Mouse (Mus musculus) CD8-positive naive resting alpha-beta T cell, adult 2 months (primary cell): ENCODE data around the gene Icosl.
A peak's percentile ranks its signal among the peaks of the same experiment; 100 is the strongest.
"Not testable (repeated sequence)": the region's sequence is repeated elsewhere in the genome, so short reads cannot be mapped to it uniquely, and the experiment has no call there.

Experiments
- DNase-seq, 2 experiments: peaks; one replicate each; pipeline ENCODE4 v3.0.0; 2022; ENCODE audit warnings: low read depth in 2 of 2, low spot score in 2 of 2

Gene Icosl

DNA sequence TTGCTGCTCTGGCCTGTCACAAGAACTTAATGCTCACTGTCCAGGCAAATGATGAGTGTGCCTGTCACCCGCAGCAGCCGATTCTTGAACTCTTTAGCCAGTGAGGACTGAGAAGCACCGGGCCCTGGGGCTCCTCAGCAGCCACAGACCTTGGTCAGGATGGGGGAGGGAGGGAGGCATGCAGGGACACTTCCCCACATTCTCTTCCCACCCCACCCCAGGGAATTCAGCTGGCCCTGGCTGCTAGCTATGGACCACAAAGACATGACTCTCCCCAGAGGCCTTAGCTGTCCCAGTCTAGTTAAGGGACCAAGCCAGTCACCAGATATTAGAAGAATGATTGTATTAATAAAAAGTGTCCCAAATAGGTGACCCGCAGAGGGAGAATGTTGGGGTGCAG lies 5.0 kb downstream of the Icosl start:
- DNase-seq = no peak

DNA sequence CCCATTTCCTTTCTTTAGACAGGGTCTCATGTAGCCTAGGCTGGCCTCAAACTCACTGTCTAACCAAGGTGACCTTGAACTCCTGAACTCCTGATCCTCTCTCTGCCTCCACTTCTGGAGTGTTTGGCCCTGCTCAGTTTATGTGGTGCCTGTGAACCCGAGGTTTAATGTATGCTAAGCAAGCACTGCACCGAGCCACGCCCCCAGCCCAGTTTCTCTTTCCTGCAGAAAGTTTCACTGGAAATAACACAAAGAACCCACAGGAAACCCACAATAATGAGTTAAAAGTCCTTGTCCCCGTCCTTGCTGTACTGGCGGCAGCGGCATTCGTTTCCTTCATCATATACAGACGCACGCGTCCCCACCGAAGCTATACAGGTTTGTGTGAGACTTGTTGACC lies 5.9 kb downstream of the Icosl start:
- DNase-seq = peak in 1 of 2 experiments; percentile 38

DNA sequence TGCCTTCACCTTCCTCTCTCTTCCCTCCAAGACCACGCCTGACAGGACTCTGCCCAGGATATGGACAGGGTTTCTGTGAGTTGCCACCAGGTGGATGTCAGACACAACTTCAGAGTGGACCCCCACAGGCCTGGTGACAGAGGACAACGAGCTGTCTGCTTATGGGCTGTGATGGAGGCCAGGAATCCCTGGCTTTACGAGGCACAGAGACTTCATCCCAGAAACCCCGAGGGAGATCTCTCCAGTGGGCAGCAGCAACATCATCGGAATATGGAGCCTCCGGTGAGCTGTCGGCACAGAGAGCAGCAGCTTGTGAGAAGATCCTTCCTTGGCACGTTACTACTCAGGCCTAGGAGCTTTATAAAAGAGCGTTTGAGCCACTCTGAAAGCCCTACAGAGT lies 8.8 kb downstream of the Icosl start:
- no peak for DNase-seq

DNA sequence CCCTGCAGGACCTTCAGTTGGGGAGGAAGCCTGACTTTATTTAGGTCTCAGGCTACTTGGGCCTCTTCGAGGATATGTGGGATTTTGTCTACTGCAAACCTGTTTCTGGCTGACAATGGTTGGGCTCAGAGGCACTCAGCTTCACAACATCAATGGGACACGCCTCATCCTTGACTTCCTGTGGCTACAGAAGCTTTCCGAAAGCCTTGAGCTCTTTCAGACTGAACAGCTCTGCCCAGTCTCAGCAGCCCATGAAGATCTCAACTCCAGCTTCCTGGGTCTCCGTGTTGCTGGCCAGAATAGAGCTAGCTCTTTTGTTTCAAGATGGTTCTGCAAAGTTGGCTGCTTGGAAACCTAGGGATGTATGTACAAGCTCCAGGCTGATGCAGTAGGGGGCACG lies 9.2 kb downstream of the Icosl start:
- peak in 1 of 2 experiments; percentile 24 for DNase-seq

DNA sequence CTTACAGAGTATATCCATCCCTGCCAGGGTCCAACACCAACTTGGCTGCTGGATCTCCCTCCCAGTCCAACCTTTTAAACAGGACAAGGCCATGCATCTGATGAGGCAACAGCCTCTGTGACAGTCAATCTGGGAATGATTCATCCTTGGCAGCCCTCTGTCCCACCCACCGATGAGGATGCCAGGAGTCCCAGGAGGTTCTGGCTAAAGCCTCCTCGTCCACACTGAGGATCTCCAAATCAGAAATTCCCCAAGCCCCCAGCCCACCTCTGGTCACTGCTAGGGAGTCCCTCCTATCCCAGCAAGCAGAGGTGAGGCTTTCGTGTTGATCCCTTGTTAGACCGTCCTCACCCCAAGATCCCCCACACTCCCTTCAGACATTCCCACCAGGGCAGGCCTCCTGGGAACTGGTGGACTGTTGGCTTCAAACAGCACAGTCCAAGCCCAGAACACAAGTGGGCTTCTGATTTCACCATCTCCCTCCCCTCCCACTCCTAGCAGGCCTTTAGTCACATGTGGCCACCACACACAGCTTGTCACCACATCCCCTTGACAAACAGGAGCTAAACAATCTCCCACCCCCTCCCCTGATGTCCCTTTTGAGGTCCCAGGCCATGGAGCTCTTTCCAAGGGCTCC lies 11.0 kb downstream of the Icosl start:
- DNase-seq = no peak

DNA sequence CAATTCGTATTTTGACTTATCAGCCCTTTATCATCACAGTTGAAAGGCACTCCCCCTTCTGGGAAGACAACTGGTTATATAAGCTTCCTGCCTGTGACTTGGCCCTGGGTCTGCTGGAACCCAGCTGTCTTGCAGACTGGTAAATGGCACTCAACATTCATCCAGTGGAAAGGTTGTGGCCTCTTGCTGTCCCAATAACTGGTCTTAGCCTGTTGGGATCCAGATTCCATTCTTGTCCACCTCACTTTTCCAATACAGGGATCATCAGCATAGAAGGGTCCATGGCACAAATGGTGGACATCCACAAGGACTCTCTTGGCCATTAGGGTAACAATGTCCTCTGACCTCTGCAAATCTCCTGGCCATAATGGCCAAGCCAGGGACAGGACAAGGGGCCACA lies 15.0 kb downstream of the Icosl start:
- no peak for DNase-seq

DNA sequence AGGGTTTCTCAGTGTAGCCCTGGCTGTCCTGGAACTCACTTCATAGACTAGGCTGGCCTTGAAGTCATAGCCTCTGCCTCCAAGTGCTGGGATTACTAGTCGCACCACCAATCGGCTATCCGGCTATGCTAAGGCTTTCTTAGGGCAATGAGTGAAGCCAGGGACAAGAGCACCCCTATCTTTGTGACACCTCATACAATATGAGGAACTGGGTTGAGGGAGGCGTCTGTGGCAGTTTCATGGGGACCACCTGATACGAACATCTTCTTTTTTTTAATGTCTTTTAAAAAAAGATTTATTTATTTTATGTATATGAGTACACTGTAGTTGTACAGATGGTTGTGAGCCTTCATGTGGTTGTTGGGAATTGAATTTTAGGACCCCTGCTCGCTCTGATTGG lies 16.6 kb downstream of the Icosl start:
- DNase-seq = no peak

DNA sequence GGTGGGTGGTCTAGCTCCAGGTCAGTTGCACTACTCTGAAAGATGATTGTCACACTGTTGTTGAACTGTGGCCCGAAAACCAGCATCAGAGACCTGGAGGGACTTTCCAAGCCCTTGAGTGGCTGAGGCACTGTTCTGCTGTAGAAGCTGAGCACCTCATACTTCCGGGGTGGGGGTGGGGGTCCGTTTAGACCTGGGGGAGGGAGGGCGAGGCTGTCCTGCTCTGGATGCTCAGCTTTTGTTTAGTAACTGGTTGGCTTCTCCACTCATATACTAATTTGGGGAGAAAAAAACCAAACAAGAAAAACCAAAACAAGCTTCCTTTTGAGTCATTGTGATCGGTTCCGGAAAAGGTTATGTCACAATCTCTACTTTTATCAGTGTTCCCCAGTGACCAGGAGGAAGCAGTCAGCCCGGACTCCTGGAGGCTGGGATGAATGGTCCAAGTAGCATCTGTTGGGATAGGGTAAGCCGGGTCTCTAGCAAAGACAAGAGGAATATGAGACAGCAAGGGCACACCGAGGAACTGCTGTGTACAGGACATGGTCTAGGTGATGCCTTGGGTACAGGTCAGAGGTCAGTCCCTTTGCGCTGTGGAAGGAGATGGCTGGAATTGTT lies 17.5 kb downstream of the Icosl start:
- peak in 1 of 2 experiments; percentile 31 for DNase-seq

DNA sequence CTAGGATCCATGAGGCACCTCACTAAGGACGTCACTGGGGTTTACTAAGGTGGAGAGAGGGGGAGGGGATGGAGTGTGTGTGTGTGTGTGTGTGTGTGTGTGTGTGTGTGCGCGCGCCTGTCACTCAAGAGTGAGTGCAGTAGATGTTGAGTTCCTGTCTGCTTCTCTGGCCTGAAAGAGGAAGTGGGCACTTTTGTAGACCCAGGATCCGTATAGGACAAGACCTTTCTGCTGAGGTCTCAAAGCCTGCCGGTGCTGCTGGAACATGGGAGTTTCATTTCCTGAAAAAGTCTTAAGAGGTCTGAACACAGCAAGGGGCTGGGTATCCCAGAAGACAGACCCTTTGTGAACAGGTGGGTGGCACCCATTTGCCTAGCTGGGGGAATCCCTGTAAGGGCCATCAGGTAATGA lies 18.0 kb downstream of the Icosl start:
- peak; percentile 19 to 28 for DNase-seq

DNA sequence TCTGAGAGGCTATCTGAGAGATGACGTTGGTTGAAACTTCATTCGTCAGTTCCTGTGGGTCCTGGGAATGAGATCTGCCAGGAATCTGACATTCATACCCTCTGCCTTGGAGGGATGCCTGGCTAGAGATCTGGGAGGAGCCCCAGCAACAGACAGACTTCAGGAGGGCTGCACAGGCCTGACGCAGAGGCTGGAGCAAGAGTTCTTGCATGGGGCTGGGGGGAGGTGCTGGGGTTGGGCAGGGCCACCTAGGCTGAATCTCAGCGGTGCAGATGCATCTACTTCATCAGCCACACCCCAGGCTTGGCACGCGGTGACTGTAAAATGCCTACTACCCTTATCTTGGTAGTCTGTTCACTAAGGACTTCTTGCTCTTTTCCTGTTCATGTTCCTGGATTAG lies 21.1 kb downstream of the Icosl start:
- DNase-seq = no peak

DNA sequence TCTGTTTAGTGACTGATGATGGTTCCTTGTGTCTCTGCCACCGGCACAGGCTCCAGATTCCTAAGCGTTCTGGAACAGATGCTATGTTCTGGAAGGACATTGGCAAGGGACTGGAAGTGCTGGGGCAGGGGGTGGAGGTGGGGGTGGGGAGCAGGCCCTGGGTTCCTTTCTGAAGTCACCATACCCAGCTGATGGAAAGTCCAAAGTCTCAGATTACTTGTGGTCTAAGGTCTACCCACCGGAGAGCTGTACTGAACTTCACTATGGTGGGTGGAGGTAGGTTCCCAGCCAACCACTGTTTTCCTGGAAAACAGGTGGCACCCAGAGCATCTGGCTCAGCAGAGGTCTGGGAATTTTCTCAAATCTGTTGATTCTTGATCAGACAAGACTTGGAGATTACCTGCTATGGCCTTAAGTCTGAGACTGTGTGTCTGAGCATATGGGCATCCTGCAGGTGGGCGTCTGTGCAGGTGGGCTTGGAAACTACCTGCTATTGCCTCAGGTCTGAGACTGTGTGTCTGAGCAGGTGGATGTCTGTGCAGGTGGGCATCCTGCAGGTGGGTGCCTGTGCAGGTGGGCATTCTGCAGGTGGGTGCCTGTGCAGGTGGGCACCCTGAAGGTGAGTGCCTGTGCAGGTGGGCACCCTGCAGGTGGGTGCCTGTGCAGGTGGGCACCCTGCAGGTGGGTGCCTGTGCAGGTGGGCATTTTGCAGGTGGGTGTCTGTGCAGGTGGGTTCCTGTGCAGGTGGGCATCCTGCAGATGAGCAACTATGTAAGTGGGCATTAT lies 21.8 kb downstream of the Icosl start:
- no peak for DNase-seq

DNA sequence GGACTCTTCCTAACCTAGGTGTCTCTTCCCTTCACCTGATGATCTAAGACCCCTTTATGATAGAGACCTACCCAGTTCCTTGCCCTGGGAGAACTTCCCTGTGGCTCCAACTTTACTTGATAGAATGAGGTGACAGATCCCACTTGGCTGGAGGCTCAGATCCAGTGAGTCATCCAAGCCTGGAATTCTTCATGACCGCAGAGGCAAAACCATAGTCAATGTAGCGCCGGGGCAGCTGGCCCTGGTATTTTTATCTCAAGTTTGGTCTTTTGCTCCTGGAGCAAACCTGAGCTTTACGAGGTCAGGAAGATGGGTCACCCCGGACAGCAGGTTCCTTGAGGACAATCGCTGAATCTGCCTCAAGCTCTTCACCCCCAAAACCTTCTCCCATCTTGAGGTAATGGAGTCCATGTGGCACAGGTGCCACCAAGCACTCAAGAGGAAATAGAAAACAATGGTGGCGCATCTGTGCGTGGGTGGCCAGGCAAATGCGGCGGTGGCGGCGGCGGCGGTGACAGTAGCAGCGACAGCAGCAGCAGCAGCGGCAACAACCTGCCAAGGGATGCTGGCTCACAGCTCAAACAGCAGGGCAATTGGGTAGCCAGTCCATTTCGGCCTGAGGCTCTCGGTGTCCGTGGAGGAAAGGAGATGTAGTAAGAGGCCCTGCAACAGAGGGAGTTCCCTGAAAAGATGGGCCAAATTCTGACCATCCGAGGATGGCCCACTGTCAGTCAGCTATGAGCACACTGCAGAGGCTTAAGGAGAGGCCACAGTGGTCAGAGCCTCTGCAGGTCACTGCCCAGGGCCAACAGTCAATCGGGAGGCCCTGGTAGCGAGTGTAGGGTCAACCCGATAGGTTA lies 23.0 kb downstream of the Icosl start:
- DNase-seq = no peak

DNA sequence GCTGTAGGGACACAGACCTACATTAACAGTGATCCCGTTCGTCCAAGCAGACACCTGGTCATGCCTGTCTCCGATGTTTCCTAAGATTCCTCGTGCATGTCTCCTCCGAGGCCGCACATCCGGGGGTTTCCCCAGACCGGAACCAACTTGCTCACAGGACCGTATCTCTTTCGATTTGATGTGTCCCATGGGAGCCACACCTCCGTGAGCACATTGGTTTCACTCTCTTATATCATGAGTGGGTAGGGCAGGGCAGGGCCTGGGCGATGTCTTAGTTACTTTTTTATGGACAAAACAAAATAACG lies 23.6 kb downstream of the Icosl start:
- no peak for DNase-seq

DNA sequence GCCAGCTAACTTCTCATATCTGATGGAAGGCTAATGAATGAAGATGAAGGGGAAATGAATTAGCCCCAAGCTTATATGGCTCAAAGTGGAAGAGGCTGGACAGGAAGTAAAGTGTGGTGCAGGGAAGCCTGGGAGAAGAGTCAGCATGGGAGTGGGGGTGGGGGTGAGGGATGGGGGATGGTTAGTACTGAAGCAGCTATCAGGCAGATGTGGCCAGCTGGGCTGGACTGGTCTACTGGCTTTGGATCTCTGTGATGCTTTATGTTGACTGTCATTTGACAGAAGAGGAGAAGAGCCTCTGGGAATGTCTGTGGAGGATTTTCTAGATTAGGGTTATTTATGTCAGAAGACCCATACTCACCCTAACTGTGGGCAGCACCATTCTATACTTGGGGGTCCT lies 26.1 kb downstream of the Icosl start:
- no peak for DNase-seq

DNA sequence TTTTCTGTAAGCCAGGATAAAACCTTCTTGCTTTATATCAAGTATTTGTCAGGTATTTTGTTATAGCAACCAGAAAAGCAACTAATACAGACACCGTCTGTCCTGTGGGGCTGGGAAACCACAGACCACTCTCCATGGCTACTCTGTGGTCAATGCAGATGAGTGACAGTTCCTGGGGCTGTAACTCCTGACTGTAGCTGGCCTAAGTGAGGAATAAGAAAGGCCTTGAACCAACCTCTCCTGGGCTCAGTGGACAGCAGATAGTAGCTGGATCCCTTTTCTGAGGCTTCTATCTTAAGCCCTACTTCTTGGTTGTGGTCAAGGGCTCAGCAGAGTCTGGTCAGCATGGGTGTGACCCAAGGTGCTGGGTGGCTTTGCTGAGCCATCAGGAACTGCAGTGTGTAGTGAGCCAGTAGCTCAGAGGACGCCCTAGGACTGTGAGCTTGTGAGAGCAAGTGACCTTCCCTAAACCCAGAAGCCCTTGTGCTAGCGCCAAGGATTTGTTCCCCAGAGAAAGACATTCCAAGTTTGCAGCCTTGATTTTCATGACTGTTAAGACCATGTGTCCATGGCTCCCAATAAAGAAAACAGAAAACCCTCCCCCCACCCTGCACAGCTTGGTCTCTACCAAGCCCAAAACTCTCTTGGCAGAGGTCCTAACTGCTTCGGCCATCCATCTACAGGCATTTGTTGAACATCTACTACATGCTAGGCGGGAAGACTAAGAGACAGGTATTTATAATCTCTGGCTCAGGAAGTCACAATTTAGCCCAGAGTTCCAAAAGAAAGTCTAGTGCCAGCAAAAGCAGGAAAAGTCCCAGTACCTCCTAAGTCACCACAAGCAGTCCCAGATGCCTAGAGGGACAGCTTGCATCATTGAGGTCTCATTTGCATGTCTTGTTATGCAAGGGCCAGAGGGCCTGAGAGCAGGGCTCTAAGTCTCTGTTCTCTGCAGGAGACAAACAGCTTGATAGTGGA lies 27.1 kb downstream of the Icosl start:
- DNase-seq = no peak

DNA sequence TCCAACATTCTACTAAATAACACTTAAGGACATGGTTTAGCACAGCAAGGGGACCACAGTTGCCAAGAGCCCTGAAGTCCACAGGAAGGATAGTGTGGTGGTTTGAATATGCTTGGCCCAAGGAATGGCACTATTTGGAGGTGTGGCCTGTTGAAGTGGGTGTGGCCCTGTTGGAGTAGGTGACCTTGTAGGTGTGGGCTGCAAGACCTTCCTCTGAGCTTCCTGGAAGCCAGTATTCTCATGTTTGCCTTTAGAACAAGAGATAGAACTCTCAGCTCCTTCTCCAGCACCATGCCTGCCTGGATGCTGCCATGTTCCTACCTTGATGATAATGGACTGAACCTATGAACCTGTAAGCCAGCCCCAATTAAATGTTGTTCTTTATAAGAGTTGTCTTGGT lies 30.8 kb downstream of the Icosl start:
- not testable (repeated sequence) for DNase-seq

DNA sequence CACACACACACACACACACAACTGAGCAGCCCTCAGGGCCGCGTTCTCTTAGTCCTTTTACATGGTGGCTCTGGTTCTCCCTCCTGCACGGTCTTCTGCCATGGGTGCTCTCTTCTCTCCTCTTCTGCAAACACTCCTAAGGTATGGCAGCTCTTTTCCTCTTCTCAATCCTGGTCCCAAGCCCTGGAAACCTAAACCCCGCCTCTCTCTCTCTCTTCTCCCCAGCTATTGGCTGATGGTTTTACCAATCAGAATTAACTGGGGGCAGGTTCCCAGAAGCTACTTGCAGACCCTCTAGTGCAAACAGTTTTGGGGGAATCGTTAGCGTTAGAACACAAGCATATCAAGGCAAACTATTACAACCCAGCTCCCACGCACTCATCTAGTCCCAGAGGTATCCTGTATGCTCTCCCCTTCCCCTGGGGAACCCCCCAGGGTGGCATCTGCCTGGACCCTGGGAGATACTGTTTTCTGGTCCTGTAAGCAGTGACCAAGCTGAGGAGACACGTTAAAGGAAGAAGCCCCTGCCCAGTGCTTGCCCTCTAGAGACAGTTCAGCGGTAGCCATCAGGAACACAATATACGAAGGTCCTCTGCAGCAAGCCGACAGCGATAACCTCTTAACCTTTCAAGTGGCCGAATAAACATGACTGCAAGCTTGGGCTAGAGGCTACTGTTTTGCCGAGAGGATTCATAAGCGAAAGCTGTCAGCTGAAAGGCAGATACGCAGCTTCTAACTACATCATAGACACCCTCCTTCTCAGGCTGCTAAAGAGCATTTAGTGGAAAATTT lies 32.1 kb downstream of the Icosl start:
- DNase-seq = no peak

DNA sequence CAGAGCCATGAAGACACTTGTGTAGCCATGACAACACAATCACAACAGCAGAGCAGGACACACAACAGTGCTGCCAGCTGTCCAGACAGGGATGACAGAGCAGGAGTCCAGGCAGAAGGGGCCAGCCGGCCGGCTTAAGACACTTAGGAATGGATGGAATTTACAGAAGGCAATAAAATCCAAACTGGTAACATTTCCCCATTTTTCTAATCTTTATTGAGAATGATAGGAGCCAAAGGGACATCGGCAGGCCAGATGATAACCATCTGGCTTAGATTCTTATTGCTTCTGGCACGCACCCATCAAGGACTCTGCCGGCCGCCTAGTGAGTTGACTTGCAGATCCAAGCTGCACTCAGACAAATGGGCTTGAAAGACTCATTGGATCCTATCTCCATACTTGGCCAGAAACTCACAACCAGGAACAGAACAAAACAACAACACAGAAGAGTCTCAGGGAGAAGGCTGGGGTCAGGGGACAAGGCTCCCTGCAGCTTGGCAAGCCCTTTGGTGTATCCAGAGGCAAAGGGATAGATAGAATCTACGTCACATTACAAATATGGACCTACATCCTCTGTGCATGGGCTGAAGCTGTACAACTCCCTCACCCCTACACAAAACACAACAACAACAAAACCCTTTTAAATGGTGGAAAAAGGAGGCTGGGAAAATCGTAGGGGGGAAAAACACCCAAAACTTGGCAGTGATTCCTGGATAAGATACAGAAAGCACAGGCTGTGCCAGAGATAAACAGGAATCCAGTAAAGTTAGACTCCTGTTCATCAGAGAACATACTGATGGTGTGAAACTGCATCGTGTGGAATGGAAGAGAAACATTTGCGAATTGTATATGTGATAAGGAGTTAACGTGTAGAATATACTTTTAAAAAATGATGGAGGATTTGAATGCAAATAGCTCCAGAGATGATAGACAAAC lies 35.7 kb downstream of the Icosl start:
- no peak for DNase-seq

DNA sequence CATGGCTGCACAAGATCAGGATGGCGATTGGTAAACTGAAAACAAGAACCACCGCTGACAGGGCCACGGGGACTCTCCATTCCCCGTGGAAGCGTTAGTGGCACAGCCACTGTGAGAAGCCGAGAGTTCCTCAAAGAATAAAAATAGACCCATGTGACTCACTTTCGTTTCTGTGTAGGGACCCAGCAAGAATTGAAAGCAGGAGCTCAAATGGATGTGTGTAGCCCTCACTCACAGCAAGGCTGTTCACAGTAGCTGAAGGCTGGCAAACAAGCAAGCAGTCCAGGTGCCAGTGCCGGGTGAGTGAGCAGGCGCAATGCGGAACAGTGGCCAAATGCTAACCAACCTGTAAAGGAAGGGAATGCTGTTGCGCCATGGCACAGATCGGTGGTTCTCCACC lies 36.4 kb downstream of the Icosl start:
- no peak for DNase-seq
